Mouse (Mus musculus) hindbrain, postnatal 0 days (tissue): ENCODE measurements around the gene Gm9918. TPM values are rescaled to one million over a fixed set of nuclear protein-coding genes. Genes with fewer than 3 reads are reported as not detected.

Source experiments
- ATAC-seq: fragments of 200-750 bp; cut with Nextera tagmentation; 2 replicates; pipeline ENCODE4 v1.8.0; 2017; ENCODE audit warnings: mild to moderate bottlenecking, moderate TSS enrichment, moderate library complexity
- DNase-seq: peaks from one replicate; pipeline ENCODE4 v3.0.0-alpha.2; 2015; ENCODE audit warnings: low spot score
- H3K27ac ChIP-seq: fragments of 300-500 bp; sonication (generic); 2 replicates; pipeline ENCODE4 v1.5.1; 2014; ENCODE audit warnings: mild to moderate bottlenecking
- H3K27me3 ChIP-seq: fragments of 300-500 bp; sonication (generic); 2 replicates; pipeline ENCODE4 v1.6.1; 2014; ENCODE audit warnings: low read length, mixed read lengths; ENCODE audit not compliant: insufficient read depth
- H3K36me3 ChIP-seq: fragments of 300-500 bp; sonication (generic); 2 replicates; pipeline ENCODE4 v1.6.1; 2014; ENCODE audit warnings: low read length, mixed read lengths; ENCODE audit not compliant: insufficient read depth
- H3K4me1 ChIP-seq: fragments of 300-500 bp; sonication (generic); 2 replicates; pipeline ENCODE4 v1.6.1; 2014; ENCODE audit warnings: antibody characterized with exemption, low read length, mixed read lengths; ENCODE audit not compliant: insufficient read depth
- H3K4me2 ChIP-seq: fragments of 300-500 bp; sonication (generic); 2 replicates; pipeline ENCODE4 v1.6.1; 2014; ENCODE audit warnings: low read depth, mild to moderate bottlenecking, low read length, moderate library complexity, mixed read lengths
- H3K4me3 ChIP-seq: fragments of 300-500 bp; sonication (generic); 2 replicates; pipeline ENCODE4 v1.5.1; 2014; ENCODE audit warnings: low read length
- H3K9ac ChIP-seq: fragments of 300-500 bp; sonication (generic); replicated peaks from 2 replicates; pipeline ENCODE4 v1.6.1; 2014; ENCODE audit warnings: mild to moderate bottlenecking, low read length, moderate library complexity, mixed read lengths
- H3K9me3 ChIP-seq: fragments of 300-500 bp; sonication (generic); 2 replicates; pipeline ENCODE4 v1.6.1; 2016; ENCODE audit warnings: low read length, mixed read lengths
- CTCF ChIP-seq: IDR thresholded peaks from 2 replicates; pipeline ENCODE4 v1.5.1; 2016; ENCODE audit warnings: antibody characterized with exemption, control low read depth, low read depth
- WGBS: fragments of 180-500 bp; shearing (Covaris S2); extraction: QIAGEN DNeasy Blood & Tissue Kit; methylation state at CpG from one replicate; pipeline ENCODE4 v1.1.7; 2014; 5-methylcytosine and 5-hydroxymethylcytosine counted together
- polyA plus RNA-seq: library from polyadenylated mRNA; unstranded; fragments of >200 nt; fragmentation: Nextera tagmentation; extraction: Ambion mirVana; gene quantifications from 2 replicates; pipeline ENCODE4 v1.2.1, GENCODE M21; 2015
- total RNA-seq: library from RNA; depleted of rRNA; stranded (reverse); fragments of >200 nt; gene quantifications from 2 replicates; pipeline ENCODE4 v1.2.3, GENCODE M21; 2014

Gm9918 gene
- total and polyA plus RNA-seq, 2 experiments from 2014 or later = 0.06 TPM; not detected in 1

DNA sequence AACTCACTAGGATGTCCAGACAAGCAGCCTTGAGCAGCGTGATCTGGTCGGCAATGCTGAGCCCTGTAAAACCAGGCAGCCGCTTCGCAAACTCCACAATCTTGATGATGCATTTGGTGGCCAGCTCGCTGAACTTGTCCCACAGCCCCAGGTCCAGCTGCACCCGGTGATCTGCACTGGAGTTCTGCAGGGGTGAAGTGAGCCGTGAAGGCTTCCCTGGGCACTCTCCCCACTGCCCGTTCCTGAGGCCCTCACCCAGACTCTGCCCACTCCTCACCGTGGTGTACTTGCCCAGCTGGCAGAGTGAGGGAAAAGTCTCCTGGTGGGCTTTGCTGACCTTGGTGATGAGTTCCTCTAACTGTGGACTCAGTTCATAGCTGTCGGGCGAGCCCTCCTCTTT, 30.5 kb upstream of the Gm9918 start:
- Histone ChIP-seq H3K9ac (no peak overlapping the region), H3K27me3 (peaks cover 4% of the 10 kb centered on the region; the same call in 1 of the 2 replicates), H3K4me1 (peaks cover 5% of the 10 kb centered on the region; the same call in 1 of the 2 replicates), H3K9me3 (no peaks in the 10 kb centered on the region), H3K36me3 (peaks cover 2% of the 10 kb centered on the region; the same call in 1 of the 2 replicates), H3K4me3 (no peak overlapping the region), H3K4me2 (no peak overlapping the region), H3K27ac (no peak overlapping the region)
- no peak for ATAC-seq
- TF ChIP-seq CTCF = no peak
- 81% methylated on average over 11 of the region's 11 CpGs for WGBS
- no peak for DNase-seq

DNA sequence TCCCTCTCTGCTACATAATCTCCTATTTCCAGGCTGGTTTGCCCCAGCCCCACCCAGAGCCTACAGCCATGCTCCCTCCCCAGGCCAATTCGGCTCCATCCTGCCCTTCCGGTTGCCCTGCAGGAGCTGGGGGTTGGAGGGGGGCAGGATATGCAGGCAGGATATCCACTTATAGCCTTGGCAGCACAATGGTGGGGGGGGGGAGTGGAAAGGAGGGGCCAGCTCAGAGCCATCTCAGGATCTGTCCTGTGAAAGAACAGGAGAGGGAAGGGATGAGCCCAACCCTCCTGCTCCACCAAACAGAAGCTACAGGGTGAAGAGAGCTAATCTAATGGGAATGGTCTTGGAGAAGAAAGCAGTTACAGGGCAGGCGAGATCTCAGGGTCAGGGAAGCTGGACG, 29.8 kb upstream of the Gm9918 start:
- WGBS = 73% methylated on average over 4 of the region's 4 CpGs
- no peaks in the 10 kb centered on the region for H3K9me3 ChIP-seq
- peaks cover 4% of the 10 kb centered on the region; the same call in 1 of the 2 replicates for H3K27me3 ChIP-seq
- H3K27ac ChIP-seq = no peak overlapping the region
- ATAC-seq = no peak
- H3K4me2 ChIP-seq = no peak overlapping the region
- H3K4me3 ChIP-seq = no peak overlapping the region
- H3K36me3 ChIP-seq = peaks cover 2% of the 10 kb centered on the region; the same call in 1 of the 2 replicates
- no peak overlapping the region for H3K9ac ChIP-seq
- DNase-seq = no peak
- H3K4me1 ChIP-seq = peaks cover 9% of the 10 kb centered on the region; the same call in 1 of the 2 replicates
- TF ChIP-seq CTCF = no peak

DNA sequence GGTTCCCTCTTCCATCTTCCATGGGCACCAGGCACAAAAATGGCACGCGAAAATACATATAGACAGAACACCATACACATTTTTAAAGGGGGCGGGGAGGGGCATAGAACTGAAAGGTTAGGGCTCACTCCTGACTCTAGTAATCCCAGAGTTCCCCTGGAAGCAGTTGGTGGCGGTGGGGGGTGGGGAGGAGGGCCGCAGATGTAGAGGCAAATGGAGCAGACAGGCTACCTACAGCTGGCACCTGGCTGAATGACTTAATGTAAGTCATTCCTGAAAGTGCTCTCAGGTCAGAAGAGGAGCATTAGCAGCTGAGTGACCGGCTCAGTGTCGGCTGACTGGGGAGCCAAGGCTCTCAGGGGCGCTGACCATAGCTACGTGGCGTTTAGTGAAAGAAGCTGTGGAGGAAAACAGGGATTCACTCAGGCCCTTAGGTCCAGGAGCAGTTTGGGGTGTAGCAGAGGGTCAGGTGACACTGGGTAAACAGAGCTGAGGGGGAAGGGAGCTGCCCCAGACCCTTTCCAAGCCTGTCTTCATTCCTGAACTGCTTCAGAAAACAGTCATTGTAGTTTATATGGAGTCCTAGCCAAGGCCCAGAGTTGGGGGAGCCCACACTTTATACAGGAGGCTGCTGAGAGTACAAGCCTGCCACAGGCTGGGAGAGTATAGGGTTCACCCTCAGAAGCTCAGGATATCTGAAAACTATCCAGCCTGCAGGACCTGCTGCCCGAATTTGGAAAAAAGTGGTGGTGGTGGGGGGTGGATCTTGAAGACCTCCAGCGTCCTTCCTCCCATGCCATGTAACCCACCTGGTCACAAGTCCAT, 27.7 kb upstream of the Gm9918 start:
- no peak for TF ChIP-seq CTCF
- 36% methylated on average over 12 of the region's 12 CpGs for WGBS

DNA sequence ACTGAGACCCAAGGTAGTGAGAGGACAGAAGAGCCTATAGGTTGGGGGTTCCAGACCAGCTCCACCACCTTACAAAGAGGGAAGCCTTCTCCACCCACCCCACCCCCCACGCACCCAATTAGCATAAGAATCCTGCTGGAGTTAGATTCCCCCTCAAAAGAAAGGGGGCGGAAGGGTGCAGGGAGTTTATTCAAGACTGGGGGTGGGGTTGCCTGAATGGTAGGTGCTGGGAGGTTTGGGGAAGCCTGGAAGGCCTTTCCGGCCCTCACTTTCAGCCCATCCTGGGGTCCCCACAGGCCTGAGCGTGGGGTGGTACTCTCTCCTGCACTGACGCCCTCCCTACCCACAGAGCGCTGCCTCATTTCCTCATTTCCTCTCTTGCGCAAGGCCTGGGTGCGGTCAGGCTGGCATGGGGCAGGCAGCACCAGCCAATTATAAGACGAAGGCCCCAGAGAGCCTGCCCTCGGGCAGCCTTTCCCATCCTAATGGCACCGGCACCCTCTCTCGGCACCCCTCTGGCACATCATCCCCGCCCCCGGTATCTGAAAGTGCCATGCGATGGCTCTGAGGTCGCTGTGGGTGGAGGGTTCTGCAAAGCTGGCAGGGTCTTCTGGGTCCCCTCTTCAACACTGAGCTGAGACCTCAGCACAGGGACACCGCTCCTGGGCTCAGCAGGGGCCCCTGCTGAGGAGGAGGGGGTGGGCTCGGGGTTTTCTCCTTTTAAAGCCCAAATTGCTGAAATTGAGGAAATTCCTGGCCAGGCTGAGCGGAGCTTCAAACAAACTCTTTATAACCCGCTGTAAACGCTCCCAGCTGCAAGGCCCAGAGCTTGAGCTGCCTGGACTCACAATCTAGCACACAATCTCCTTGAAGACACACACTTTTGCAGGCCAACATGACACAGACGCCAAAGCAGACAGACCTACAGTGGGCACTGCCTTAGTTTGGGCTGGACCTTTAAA, 26.9 kb upstream of the Gm9918 start:
- TF ChIP-seq CTCF = no peak
- ATAC-seq (no peak), DNase-seq (no peak)
- Histone ChIP-seq H3K4me3 (no peak overlapping the region), H3K27me3 (peaks cover 4% of the 10 kb centered on the region; the same call in 1 of the 2 replicates), H3K9ac (no peak overlapping the region), H3K27ac (no peak overlapping the region; the same call in 1 of the 2 replicates), H3K4me1 (peaks cover 9% of the 10 kb centered on the region; the same call in 1 of the 2 replicates), H3K36me3 (peaks cover 2% of the 10 kb centered on the region; the same call in 1 of the 2 replicates), H3K9me3 (no peaks in the 10 kb centered on the region), H3K4me2 (peak overlapping the region; percentile 36)
- WGBS = 29% methylated on average over 22 of the region's 22 CpGs

More for the DNA sequence above, 27.7 kb upstream of the Gm9918 start:
- Histone ChIP-seq H3K27me3 (peaks cover 4% of the 10 kb centered on the region; the same call in 1 of the 2 replicates), H3K9ac (no peak overlapping the region), H3K36me3 (peaks cover 2% of the 10 kb centered on the region; the same call in 1 of the 2 replicates), H3K4me3 (no peak overlapping the region), H3K4me2 (no peak overlapping the region), H3K9me3 (no peaks in the 10 kb centered on the region), H3K4me1 (peaks cover 9% of the 10 kb centered on the region; the same call in 1 of the 2 replicates), H3K27ac (no peak overlapping the region)
- no peak for DNase-seq
- no peak for ATAC-seq

DNA sequence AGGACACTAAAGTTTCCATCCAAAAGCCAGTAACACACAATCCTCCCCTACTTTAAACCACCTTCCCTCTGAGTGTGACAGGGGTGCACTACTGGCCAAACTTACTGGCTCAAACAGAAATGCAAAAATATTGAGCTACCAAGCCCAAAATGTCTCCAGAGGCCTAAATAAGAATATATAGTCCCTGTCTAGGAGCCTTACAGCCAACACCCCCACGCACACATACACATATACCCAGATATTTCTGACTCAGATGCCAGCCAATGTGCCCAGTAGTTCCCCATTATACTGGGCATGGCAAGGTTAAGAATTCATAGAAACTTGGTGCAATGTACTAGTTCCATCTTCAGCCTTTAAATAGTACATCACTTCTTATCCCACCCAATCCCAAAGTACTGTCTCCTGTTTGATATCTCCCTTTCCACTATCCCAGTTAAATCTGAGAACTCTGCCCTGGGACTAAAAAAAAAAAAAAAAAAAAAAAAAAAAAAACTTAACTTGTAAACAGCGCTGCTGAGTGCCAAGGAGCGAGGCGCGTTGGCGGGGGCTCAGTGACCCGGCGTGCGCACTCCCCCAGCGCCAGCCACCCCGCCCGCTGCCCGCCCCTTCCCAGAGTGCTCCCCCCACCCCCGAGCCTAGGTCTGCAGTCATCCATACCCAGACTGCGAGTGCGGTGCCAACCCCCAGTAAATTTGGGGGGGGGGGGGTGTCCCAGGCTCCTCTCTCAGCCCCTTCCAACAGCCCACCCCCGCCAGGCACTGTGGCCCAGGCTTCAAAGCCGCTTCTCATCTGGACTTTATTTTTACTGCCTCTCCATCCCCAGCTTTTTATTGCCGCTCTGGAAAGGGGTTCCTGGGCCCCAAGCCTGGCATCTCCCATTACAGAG, 25.8 kb upstream of the Gm9918 start:
- peak overlapping the region; percentile 86 for H3K4me2 ChIP-seq
- H3K9ac ChIP-seq = no peak overlapping the region; the same call in 1 of the 2 replicates
- no peaks in the 10 kb centered on the region for H3K36me3 ChIP-seq
- DNase-seq (no peak), ATAC-seq (no peak)
- TF ChIP-seq CTCF = no peak
- H3K9me3 ChIP-seq = no peaks in the 10 kb centered on the region
- H3K27me3 ChIP-seq = peaks cover 4% of the 10 kb centered on the region; the same call in 1 of the 2 replicates
- H3K27ac ChIP-seq = no peak overlapping the region
- H3K4me3 ChIP-seq = peak overlapping the region; percentile 57
- peaks cover 9% of the 10 kb centered on the region; the same call in 1 of the 2 replicates for H3K4me1 ChIP-seq
- WGBS = 7% methylated on average over 19 of the region's 19 CpGs
